Mouse (Mus musculus) embryonic facial prominence, embryonic 10.5 days (tissue): ENCODE measurements around the gene Map3k5. TPM values are rescaled to one million over a fixed set of nuclear protein-coding genes. Genes with fewer than 3 reads are reported as not detected.
A peak's percentile ranks its signal among the peaks of the same experiment; 100 is the strongest.

ENCODE experiments used
- DNase-seq: peaks from one replicate; pipeline ENCODE4 v3.0.0-alpha.2; 2017; ENCODE audit warnings: low spot score
- H3K27ac ChIP-seq: fragments of 300-500 bp; sonication (generic); replicated peaks from 2 replicates; pipeline ENCODE4 v1.5.1; 2016; ENCODE audit warnings: mild to moderate bottlenecking
- H3K27me3 ChIP-seq: fragments of 300-500 bp; sonication (generic); replicated peaks from 2 replicates; pipeline ENCODE4 v1.6.1; 2016; ENCODE audit warnings: low read depth, mild to moderate bottlenecking; ENCODE audit not compliant: poor library complexity, severe bottlenecking
- H3K36me3 ChIP-seq: fragments of 300-500 bp; sonication (generic); replicated peaks from 2 replicates; pipeline ENCODE4 v1.6.1; 2016; ENCODE audit warnings: mild to moderate bottlenecking, moderate library complexity
- H3K4me1 ChIP-seq: fragments of 300-500 bp; sonication (generic); 2 replicates; pipeline ENCODE4 v1.6.1; 2016
- H3K4me3 ChIP-seq: fragments of 300-500 bp; sonication (generic); 2 replicates; pipeline ENCODE4 v1.5.1; 2016; ENCODE audit warnings: mild to moderate bottlenecking, moderate library complexity
- H3K9me3 ChIP-seq: fragments of 300-500 bp; sonication (generic); 2 replicates; pipeline ENCODE4 v1.6.1; 2016; ENCODE audit warnings: mild to moderate bottlenecking
- WGBS: fragments of 180-500 bp; shearing (Covaris S2); methylation state at CpG from one replicate; pipeline ENCODE4 v1.1.7; 2016; 5-methylcytosine and 5-hydroxymethylcytosine counted together
- polyA plus RNA-seq: library from polyadenylated mRNA; unstranded; fragments of >200 nt; fragmentation: Nextera tagmentation; extraction: Ambion mirVana; gene quantifications from 2 replicates; pipeline ENCODE4 v1.2.1, GENCODE M21; 2016

Map3k5 gene
- polyA plus RNA-seq, 1 experiment from 2014 or later, result 0.86 TPM

DNA sequence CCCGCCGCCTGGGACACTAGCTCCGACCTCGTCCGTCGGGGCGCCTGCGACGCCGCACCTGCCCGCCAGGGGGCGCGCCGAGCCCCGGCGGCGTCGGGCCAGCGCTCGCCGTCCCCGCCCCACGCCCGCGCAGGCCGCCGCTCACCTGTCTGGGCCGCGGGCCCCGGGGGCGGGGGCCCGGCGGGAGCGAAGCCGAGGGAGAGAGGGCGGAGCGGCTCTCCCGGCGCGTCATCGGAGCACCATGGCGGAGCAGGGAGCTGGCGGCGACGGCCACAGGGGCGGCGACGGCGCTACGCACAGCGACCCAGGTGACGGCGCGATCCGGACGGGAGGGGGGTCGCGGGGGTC lies 214.5 kb downstream of the Map3k5 start:
- Histone ChIP-seq H3K36me3 (no peaks in the 10 kb centered on the region), H3K27me3 (peaks cover 53% of the 10 kb centered on the region), H3K4me3 (peak overlapping the region; percentile 79), H3K9me3 (no peaks in the 10 kb centered on the region), H3K4me1 (peaks cover 21% of the 10 kb centered on the region), H3K27ac (peak overlapping the region; percentile 80)
- WGBS, result 1% methylated on average over 57 of the region's 58 CpGs
- peak; percentile 73 for DNase-seq

DNA sequence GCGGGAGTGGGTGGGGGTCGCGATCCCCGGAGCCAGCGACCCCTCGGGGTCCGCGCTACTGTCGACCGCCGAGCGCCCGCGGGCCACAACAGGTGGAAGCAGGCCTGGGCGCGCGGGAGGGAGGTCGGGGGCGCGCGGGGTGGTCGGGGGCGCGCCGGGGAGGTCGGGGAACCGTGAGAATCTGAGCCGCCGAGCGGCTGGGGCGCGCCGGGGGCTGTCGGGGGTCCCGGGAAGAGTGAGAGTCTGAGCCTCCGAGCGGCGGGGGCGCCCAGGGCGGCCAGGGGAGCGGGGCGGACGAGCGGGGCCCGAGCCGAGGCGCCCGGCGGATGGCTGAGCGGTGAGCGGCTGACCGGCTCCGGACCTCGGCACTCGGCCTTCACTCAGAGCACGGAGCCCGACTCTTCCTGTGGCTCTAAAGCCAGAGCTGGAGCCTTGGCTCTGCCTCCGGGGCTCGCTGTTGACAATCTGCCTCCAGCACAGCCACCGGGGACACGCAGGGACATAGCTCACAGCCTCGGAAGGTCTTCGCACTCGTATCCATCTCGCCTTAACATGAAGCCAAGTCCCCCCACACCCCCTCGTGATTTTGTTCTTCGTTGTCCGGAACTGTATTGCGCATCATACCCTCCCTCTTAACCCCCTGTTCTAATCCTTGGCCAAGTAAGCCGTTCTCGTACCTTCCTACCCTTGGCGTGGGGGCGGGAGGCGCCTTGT lies 215.0 kb downstream of the Map3k5 start:
- WGBS, result under 1% methylated on average over 74 of the region's 74 CpGs
- H3K9me3 ChIP-seq, result no peaks in the 10 kb centered on the region
- peaks cover 53% of the 10 kb centered on the region for H3K27me3 ChIP-seq
- DNase-seq, result peak; percentile 71
- peaks cover 21% of the 10 kb centered on the region for H3K4me1 ChIP-seq
- peak overlapping the region; percentile 80 for H3K27ac ChIP-seq
- no peaks in the 10 kb centered on the region for H3K36me3 ChIP-seq
- peak overlapping the region; percentile 79 for H3K4me3 ChIP-seq

DNA sequence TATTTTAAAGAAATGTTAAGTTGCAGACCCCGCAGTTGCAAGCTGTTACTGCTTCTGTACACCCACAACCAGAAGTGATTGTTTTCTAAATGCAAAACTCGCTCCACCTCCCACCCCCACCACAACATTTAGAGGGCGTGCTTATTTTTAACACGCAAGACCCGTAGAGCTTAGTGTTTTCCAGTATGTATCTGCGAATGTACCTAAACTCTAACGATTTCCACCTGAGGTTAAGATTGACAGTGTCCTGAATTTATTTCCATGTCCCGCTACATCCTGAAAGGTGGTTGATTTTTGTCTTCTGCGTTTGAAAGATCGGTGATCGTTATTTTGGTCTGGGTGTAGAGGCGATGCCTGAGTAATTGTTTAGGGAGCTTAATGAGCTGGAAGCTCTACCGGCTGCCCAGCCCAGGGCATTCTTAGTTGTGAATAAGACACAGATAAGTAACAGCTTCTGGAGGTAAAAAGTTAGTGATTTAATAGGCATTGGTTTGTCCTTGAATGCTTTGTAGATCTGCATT lies 215.6 kb downstream of the Map3k5 start:
- H3K27ac ChIP-seq, result no peak overlapping the region
- H3K36me3 ChIP-seq, result no peaks in the 10 kb centered on the region
- H3K9me3 ChIP-seq, result no peaks in the 10 kb centered on the region
- H3K27me3 ChIP-seq, result peaks cover 53% of the 10 kb centered on the region
- H3K4me3 ChIP-seq, result peak overlapping the region; percentile 79
- H3K4me1 ChIP-seq, result peaks cover 21% of the 10 kb centered on the region
- peak; percentile 14 for DNase-seq
- WGBS, result 4% methylated on average over 13 of the region's 13 CpGs

DNA sequence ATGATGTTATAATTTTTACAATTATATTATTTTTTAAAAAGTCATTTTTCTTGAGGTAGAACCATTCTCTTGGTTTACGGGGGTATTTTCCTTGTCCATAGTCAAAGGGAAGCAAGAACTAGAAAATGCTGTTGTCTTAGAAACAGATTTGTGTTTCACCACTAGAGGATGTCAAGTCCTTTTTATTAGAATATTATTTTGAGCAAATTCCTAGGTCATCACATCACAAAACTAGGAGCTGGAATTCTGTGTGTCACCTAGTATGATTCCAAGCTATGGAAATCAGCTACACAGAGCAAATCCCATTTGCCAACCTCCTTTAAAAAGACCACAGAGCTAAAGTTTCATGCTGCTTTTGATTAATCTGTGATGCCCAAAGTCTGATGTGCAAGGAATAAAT lies 217.9 kb downstream of the Map3k5 start:
- no peaks in the 10 kb centered on the region for H3K36me3 ChIP-seq
- peaks cover 21% of the 10 kb centered on the region for H3K4me1 ChIP-seq
- 93% methylated on average over 1 of the region's 1 CpGs for WGBS
- no peak overlapping the region for H3K4me3 ChIP-seq
- H3K27me3 ChIP-seq, result peaks cover 40% of the 10 kb centered on the region
- DNase-seq, result no peak
- H3K9me3 ChIP-seq, result no peaks in the 10 kb centered on the region
- H3K27ac ChIP-seq, result no peak overlapping the region

DNA sequence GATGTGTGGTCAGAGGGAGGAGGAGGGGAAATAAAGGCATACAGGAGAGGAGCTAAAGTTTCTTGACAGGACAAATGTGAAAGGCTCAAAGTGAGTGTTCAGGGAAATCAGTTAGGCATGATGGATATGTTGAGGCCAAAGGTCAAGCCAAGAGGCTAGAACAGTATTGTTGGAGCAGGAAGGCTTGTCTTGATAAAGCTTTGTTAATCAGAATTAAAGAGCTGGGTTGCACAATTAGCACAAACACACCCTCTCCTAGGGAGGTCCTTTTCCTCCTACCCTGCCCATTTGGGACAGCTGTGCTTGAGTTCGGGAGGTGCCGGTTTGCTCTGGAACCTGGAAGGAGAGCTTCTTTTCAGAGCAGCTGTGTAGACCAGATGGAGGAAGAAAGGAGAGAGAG lies 219.2 kb downstream of the Map3k5 start:
- Histone ChIP-seq H3K27me3 (peaks cover 26% of the 10 kb centered on the region), H3K36me3 (no peaks in the 10 kb centered on the region), H3K4me3 (no peak overlapping the region), H3K9me3 (no peaks in the 10 kb centered on the region), H3K4me1 (peaks cover 18% of the 10 kb centered on the region), H3K27ac (no peak overlapping the region)
- WGBS, result 50% methylated on average over 2 of the region's 2 CpGs
- no peak for DNase-seq

DNA sequence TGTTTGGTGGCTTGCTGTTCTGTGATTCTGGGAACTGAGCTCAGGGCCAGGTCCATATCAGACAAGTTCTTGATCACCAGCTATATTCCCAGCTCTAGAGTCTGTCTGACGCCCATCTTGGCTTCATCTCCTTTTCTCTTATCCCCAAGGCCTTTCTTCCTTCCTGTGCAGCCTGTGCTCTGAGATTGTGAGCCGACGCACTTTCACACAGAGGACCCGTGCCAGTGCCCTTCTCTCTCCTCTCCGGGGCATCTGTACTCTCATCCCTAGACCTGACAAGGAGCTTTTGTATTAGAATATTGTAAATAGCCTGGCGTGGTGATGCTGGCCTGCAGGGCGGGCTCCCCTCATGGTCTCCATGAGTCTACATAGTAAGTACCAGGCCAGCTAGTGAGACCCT lies 221.1 kb downstream of the Map3k5 start:
- Histone ChIP-seq H3K4me1 (0 out of 2 replicates have a peak, but pooled peaks cover 3% of the 10 kb centered on the region), H3K36me3 (no peaks in the 10 kb centered on the region), H3K4me3 (no peak overlapping the region), H3K27me3 (peaks cover 7% of the 10 kb centered on the region), H3K9me3 (no peaks in the 10 kb centered on the region), H3K27ac (no peak overlapping the region)
- DNase-seq, result no peak
- WGBS, result 75% methylated on average over 7 of the region's 7 CpGs

DNA sequence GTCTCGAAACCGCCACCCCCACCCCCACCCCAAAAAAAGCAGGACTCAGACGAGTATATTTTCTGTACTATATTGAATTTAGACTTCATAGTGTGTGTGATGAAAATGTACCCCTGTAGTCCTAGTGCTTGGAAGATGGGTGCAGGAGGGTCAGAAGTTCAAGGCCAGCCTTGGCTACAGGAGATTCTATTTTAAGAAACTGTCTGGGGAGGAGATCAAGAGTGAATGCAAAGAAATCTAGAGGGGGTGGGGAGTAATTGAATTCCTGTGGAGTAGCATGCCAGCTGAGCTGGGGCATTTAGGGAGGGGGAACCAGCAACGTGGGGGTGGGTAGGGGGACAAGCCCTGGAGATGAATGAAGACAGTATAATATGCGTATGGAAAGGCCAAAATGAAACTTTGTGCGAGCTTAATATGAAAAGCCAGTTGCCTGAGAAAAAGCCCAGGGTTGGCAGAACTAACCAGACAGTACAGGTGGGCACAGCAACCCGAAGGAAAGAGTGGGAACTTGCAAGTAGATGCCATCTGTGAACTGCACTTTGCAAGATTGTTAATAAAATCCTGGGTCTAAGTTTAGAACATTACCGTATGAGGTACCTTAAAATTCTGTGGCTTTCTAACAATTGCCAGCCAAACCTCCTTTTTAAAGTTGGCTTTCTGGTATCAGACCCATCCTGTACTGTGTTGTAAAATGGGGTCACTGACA lies 222.9 kb downstream of the Map3k5 start:
- no peaks in the 10 kb centered on the region for H3K36me3 ChIP-seq
- no peaks in the 10 kb centered on the region for H3K9me3 ChIP-seq
- no peak overlapping the region for H3K4me3 ChIP-seq
- no peak for DNase-seq
- WGBS, result 86% methylated on average over 8 of the region's 8 CpGs
- H3K27me3 ChIP-seq, result no peaks in the 10 kb centered on the region
- no peak overlapping the region for H3K27ac ChIP-seq
- H3K4me1 ChIP-seq, result 0 out of 2 replicates have a peak, but pooled peaks cover 3% of the 10 kb centered on the region

DNA sequence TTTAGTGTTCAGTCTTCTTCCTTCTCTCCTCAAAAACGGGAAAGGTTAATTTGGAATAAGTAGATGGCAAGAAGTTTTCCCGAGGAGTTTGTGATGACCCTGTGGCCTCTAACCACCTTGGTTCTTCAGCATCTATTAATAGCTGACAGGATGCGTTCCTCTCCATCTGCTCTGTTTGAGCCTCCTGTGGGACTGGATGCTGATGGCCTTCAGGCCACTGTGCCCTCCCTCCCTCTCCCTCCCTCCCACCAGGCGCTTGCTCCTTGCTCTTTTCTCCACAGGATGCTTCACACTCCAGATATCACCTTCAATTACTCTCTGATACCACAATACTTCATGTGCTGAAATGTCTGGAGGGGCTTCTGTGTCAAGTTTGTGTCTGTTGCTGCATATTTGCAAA lies 224.5 kb downstream of the Map3k5 start:
- Histone ChIP-seq H3K27me3 (no peaks in the 10 kb centered on the region), H3K4me3 (no peak overlapping the region), H3K36me3 (no peaks in the 10 kb centered on the region), H3K9me3 (no peaks in the 10 kb centered on the region), H3K27ac (no peak overlapping the region), H3K4me1 (no peaks in the 10 kb centered on the region)
- WGBS, result 57% methylated on average over 4 of the region's 4 CpGs
- no peak for DNase-seq

DNA sequence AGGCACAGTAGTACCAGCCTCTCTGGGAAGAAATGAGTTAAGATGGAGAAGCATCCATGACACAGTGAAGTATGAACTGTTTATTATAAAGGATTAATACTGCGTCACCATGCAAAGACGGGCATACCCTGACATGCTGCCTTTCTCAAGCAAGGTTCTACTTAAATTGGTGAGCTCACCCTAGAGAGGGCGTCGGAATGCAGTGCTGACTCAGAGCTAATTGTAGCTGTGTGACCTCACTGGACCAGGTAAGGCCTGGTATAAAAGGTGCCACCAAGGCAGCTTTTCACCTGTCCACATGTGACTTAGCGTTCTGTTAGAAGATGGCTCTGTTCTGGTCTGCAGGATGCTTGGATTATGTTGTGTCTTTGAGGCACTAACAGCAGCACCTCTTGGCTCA lies 225.0 kb downstream of the Map3k5 start:
- H3K36me3 ChIP-seq, result no peaks in the 10 kb centered on the region
- no peaks in the 10 kb centered on the region for H3K4me1 ChIP-seq
- WGBS, result 90% methylated on average over 5 of the region's 5 CpGs
- DNase-seq, result no peak
- H3K27me3 ChIP-seq, result no peaks in the 10 kb centered on the region
- no peaks in the 10 kb centered on the region for H3K9me3 ChIP-seq
- no peak overlapping the region for H3K27ac ChIP-seq
- no peak overlapping the region for H3K4me3 ChIP-seq

DNA sequence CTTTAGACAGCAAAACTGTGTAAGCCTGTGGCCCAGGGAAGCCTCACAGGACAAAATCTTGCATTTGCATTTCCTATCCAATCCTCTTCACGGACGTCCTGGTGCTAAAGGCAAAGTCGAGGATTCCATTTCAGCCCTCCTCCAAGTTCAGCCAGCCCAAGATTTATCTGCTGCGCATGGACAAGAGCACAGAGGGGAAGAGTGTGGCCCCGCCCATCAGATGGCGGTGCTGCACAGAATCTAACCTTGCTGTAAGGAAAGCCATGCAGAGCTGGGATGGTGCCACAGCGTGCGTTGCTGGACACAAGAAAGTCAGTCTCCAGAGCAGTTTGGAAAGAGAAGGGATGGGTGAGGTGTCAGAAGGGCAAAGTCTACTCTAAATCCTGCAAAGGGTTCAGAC lies 226.6 kb downstream of the Map3k5 start:
- H3K27me3 ChIP-seq, result no peaks in the 10 kb centered on the region
- H3K4me3 ChIP-seq, result no peak overlapping the region
- no peak overlapping the region for H3K27ac ChIP-seq
- WGBS, result 64% methylated on average over 8 of the region's 8 CpGs
- DNase-seq, result no peak
- H3K36me3 ChIP-seq, result no peaks in the 10 kb centered on the region
- no peaks in the 10 kb centered on the region for H3K9me3 ChIP-seq
- H3K4me1 ChIP-seq, result no peaks in the 10 kb centered on the region

DNA sequence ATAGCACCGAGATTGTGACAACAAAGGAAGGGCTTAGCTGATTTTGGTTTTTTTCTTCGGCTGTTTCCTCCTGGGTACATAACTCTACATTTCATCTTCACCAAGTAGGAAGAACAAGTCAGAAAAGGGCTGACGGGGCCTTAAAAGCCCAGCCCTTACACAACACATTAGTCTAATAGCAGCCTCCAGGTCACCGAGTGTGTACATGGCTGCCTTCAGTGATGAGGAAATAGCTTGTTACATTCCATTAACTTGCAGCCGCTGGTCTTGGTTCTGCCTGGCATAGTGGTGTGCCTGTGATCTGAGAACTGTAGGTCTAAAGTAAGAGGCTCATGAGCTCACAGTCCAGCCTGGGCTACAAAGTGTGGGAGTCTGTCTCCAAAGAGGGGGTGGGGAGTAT lies 230.5 kb downstream of the Map3k5 start:
- H3K4me3 ChIP-seq, result no peak overlapping the region
- H3K4me1 ChIP-seq, result no peaks in the 10 kb centered on the region
- H3K27ac ChIP-seq, result no peak overlapping the region
- DNase-seq, result no peak
- H3K36me3 ChIP-seq, result no peaks in the 10 kb centered on the region
- peaks cover 7% of the 10 kb centered on the region; the same call in 1 of the 2 replicates for H3K27me3 ChIP-seq
- no peaks in the 10 kb centered on the region for H3K9me3 ChIP-seq
- 85% methylated on average over 5 of the region's 5 CpGs for whole genome bisulfite sequencing

DNA sequence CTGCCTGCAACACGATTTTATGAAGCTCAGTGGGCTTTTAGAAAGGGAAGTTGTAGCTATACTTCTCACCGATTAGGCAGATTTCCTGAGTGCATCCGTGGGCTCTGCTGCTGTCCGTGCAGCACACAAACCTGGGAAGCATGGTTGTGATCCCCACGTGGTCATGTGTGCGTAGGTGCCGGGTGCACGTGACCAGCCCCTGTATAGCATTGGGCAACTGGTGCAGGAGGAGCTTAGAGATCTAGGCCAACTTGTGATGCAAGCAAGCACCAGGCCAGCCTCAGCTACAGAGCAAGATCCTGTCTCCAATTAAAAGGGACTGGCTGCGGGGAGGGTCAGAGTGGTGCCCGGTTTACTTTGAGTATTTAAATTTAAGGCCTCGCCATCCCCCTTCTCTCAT lies 232.5 kb downstream of the Map3k5 start:
- H3K9me3 ChIP-seq, result no peaks in the 10 kb centered on the region
- peaks cover 7% of the 10 kb centered on the region; the same call in 1 of the 2 replicates for H3K27me3 ChIP-seq
- no peak overlapping the region for H3K4me3 ChIP-seq
- no peaks in the 10 kb centered on the region for H3K36me3 ChIP-seq
- peaks cover 18% of the 10 kb centered on the region for H3K4me1 ChIP-seq
- no peak overlapping the region for H3K27ac ChIP-seq
- 77% methylated on average over 11 of the region's 11 CpGs for WGBS
- no peak for DNase-seq

DNA sequence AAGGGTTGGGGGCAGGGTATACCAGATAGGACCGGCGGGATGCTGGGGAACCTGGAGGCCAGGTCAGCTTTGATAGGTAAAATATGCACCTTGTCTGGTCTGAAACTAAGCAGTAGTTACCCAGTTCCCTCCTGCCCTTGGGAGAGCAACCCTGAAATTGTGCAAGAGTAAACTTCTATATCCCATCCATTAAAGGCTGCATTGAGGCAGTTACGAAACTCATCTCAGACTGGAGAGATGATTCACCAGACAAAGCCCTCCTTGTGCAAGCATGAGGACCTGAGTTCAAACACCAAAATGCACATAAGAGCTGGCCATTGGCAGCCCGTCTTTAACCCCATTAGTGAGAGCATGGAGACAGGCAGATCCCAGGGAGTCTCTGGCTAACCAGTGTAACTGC lies 233.2 kb downstream of the Map3k5 start:
- Histone ChIP-seq H3K4me3 (no peak overlapping the region), H3K27ac (no peak overlapping the region), H3K36me3 (no peaks in the 10 kb centered on the region), H3K9me3 (no peaks in the 10 kb centered on the region), H3K4me1 (peaks cover 19% of the 10 kb centered on the region), H3K27me3 (peaks cover 7% of the 10 kb centered on the region; the same call in 1 of the 2 replicates)
- WGBS, result 92% methylated on average over 4 of the region's 4 CpGs
- no peak for DNase-seq
